Mouse (Mus musculus) liver, embryonic 14.5 days (tissue): Measurements from ENCODE around the gene Toe1.

Source experiments
- CTCF ChIP-seq: IDR thresholded peaks from 2 replicates; pipeline ENCODE4 v1.5.1; 2016; ENCODE audit warnings: antibody characterized with exemption, low read depth, control low read depth
- EP300 ChIP-seq: IDR thresholded peaks from 2 replicates; pipeline ENCODE4 v1.6.1; 2016; ENCODE audit warnings: antibody characterized with exemption, low read depth

DNA sequence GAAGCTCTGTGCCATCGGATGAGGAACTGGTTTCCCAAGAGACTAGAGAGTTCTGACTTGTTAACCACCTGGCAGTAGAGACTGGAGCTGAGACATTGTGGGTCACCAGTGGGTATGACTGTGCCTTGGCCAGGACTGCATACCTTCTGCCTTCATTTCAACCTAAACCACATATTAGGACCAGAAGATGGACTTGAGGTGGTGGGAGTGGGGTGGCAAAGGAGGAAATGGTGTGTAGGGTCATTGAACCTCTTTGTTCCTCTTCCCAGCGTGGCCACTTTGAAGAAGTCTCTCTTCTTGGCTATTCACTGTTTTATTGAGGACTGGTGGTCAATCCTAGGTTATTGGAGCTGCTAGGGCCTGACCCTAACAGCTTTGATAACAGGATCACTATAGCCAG is 26.1 kb downstream of the Toe1 start:
- no peak for TF ChIP-seq CTCF
- TF ChIP-seq EP300: no peak
